Mouse (Mus musculus): ENCODE measurements around the gene Zfp456. TPM values are rescaled to one million over a fixed set of nuclear protein-coding genes. Genes with fewer than 3 reads are reported as not detected.

Zfp456 gene
- total RNA-seq, 2 experiments from 2014 or later, result not detected

Other genes with a start within 250 kb of the Zfp456 start
- gene Rsl1, start 202.6 kb downstream of the Zfp456 start, total RNA-seq (2015; ENCODE audit: low replicate concordance), result 3.2 and 5.0 TPM in 2 replicates
- 2.2 TPM in 1 of 2 replicates, not detected in the other for gene Rsl1, start 202.6 kb downstream of the Zfp456 start, total RNA-seq (2017; ENCODE audit: low replicate concordance)
- gene Zfp455, start 181.3 kb downstream of the Zfp456 start, total RNA-seq (2015; ENCODE audit: low replicate concordance), result 4.6 TPM in 1 of 2 replicates, not detected in the other
- 0.90 and 1.3 TPM in 2 replicates for gene Zfp455, start 181.3 kb downstream of the Zfp456 start, total RNA-seq (2017; ENCODE audit: low replicate concordance)
- gene Zfp458, start 97.3 kb downstream of the Zfp456 start, total RNA-seq (2015; ENCODE audit: low replicate concordance), result 0.36 and 0.42 TPM in 2 replicates
- gene Zfp458, start 97.3 kb downstream of the Zfp456 start, total RNA-seq (2017; ENCODE audit: low replicate concordance), result 0.38 and 0.77 TPM in 2 replicates
- gene Zfp457, start 69.3 kb downstream of the Zfp456 start, total RNA-seq (2015; ENCODE audit: low replicate concordance), result not detected in 2 replicates
- 1.4 TPM in 1 of 2 replicates, not detected in the other for gene Zfp457, start 69.3 kb downstream of the Zfp456 start, total RNA-seq (2017; ENCODE audit: low replicate concordance)
- 3.4 and 6.5 TPM in 2 replicates for gene Zfp595, start 43.2 kb downstream of the Zfp456 start, total RNA-seq (2015; ENCODE audit: low replicate concordance)
- gene Zfp595, start 43.2 kb downstream of the Zfp456 start, total RNA-seq (2017; ENCODE audit: low replicate concordance), result 4.2 and 4.6 TPM in 2 replicates
- 11.7 TPM in 1 of 2 replicates, not detected in the other for gene Gm28044, start 15.3 kb downstream of the Zfp456 start, total RNA-seq (2015; ENCODE audit: low replicate concordance)
- not detected in 2 replicates for gene Gm28044, start 15.3 kb downstream of the Zfp456 start, total RNA-seq (2017; ENCODE audit: low replicate concordance)
- 0.84 and 4.7 TPM in 2 replicates for gene Zfp953, start 15.2 kb downstream of the Zfp456 start, total RNA-seq (2015; ENCODE audit: low replicate concordance)
- 4.5 and 5.8 TPM in 2 replicates for gene Zfp953, start 15.2 kb downstream of the Zfp456 start, total RNA-seq (2017; ENCODE audit: low replicate concordance)
- gene Gm28041, start 77 bp downstream of the Zfp456 start, total RNA-seq (2015; ENCODE audit: low replicate concordance), result not detected in 2 replicates
- gene Gm28041, start 77 bp downstream of the Zfp456 start, total RNA-seq (2017; ENCODE audit: low replicate concordance), result not detected in 2 replicates
- gene Zfp429, start 24.0 kb upstream of the Zfp456 start, total RNA-seq (2015; ENCODE audit: low replicate concordance), result not detected in 2 replicates
- 4.0 TPM in 1 of 2 replicates, not detected in the other for gene Zfp429, start 24.0 kb upstream of the Zfp456 start, total RNA-seq (2017; ENCODE audit: low replicate concordance)
- gene Zfp459, start 45.6 kb upstream of the Zfp456 start, total RNA-seq (2015; ENCODE audit: low replicate concordance), result not detected in 2 replicates
- gene Zfp459, start 45.6 kb upstream of the Zfp456 start, total RNA-seq (2017; ENCODE audit: low replicate concordance), result 0.13 TPM in 1 of 2 replicates, not detected in the other
- gene Zfp874a, start 75.8 kb upstream of the Zfp456 start, total RNA-seq (2015; ENCODE audit: low replicate concordance), result 0.84 and 7.2 TPM in 2 replicates
- 3.4 and 4.9 TPM in 2 replicates for gene Zfp874a, start 75.8 kb upstream of the Zfp456 start, total RNA-seq (2017; ENCODE audit: low replicate concordance)
- 2.9 and 7.1 TPM in 2 replicates for gene Zfp874b, start 108.4 kb upstream of the Zfp456 start, total RNA-seq (2015; ENCODE audit: low replicate concordance)
- gene Zfp874b, start 108.4 kb upstream of the Zfp456 start, total RNA-seq (2017; ENCODE audit: low replicate concordance), result 4.6 and 5.7 TPM in 2 replicates
- 3.2 and 5.0 TPM in 2 replicates for gene Zfp58, start 124.7 kb upstream of the Zfp456 start, total RNA-seq (2015; ENCODE audit: low replicate concordance)
- 1.8 TPM in 1 of 2 replicates, not detected in the other for gene Zfp58, start 124.7 kb upstream of the Zfp456 start, total RNA-seq (2017; ENCODE audit: low replicate concordance)
- gene Gm26965, start 150.3 kb upstream of the Zfp456 start, total RNA-seq (2015; ENCODE audit: low replicate concordance), result not detected in 2 replicates
- gene Gm26965, start 150.3 kb upstream of the Zfp456 start, total RNA-seq (2017; ENCODE audit: low replicate concordance), result not detected in 2 replicates
- gene Zfp87, start 150.4 kb upstream of the Zfp456 start, total RNA-seq (2015; ENCODE audit: low replicate concordance), result 5.0 and 11.3 TPM in 2 replicates
- gene Zfp87, start 150.4 kb upstream of the Zfp456 start, total RNA-seq (2017; ENCODE audit: low replicate concordance), result 2.0 and 6.7 TPM in 2 replicates
- 5.8 and 9.2 TPM in 2 replicates for gene Zfp748, start 178.0 kb upstream of the Zfp456 start, total RNA-seq (2015; ENCODE audit: low replicate concordance)
- 4.2 and 7.1 TPM in 2 replicates for gene Zfp748, start 178.0 kb upstream of the Zfp456 start, total RNA-seq (2017; ENCODE audit: low replicate concordance)
- gene Zfp729b, start 233.9 kb upstream of the Zfp456 start, total RNA-seq (2015; ENCODE audit: low replicate concordance), result 4.2 and 6.5 TPM in 2 replicates
- 3.0 and 5.1 TPM in 2 replicates for gene Zfp729b, start 233.9 kb upstream of the Zfp456 start, total RNA-seq (2017; ENCODE audit: low replicate concordance)